Mouse (Mus musculus): ENCODE measurements around the gene Frem3.

The Frem3 gene

DNA sequence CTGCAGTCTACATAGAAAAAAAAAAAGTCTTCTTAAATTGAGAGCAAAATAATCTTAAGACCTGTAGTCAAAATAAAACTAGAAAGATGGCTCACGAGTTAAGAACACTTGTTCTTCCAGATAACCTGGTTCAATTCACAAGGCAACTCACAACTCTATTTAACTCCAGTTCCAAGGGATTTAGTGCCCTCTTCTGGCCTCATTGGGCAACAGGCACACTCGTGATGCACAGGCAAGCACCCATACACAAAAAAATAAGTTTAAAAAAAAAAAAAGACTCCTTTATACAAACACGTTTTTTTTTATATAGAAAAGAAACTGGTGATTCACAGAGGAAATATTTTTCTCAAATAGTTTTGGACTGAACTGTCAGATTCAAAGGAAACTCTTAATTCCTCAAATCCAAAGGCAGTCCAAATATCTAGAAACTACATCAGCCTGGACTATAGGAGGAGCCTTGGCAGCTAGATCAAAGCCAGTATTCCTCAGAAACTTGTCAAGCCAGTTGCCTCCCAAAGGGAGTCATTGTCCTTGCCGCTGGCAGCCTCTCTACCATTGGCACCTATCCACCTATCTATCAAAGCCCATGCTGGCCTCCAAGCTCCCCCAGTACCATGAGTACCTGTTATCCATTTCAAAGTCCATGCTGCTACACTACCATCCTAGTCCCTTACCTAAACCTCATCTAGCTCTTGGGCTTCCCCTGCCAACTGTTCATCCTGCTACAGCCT, 100.0 kb downstream of the Frem3 start:
- no peak for DNase-seq (ENCODE audit: low spot score in 2 of 2)

DNA sequence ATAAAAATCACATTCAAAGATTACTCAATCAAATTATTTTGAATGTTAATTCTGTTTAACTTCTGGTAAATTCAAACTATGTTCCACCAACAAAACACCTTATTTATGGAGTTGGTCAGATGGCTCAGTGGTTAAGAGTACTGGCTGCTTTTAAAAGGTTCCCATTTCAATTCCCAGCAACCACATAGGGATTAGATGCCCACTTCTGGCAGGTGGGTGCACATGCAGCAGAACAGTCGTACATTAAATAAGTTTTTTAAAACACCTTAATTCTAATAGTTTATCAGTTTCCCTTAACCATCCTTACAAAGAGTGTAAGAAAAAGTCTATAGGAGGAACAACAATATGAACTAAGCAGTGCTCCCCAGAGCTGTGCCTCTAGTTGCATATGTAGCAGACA, 103.6 kb downstream of the Frem3 start:
- no peak for DNase-seq (ENCODE audit: low spot score in 2 of 2)

DNA sequence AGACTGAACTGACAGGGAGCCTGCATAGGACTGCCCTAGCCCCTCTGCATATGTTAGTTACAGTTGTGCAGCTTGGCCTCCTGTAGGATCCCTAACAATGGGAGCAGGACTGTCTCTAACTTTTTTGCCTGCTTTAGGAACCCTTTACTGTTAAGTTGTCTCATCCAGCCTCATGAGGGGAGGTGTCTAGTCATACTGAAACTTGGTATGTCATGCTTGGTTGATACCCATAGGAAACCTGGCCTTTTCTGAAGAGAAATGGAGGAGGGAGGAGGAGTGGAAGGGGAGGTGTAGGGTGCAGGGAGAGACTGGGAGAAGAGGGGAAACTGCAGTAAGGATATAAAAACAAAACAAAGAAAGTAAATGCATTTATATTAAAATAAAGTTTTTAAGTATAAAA, 121.4 kb downstream of the Frem3 start:
- no peak for DNase-seq (ENCODE audit: low spot score in 2 of 2)

DNA sequence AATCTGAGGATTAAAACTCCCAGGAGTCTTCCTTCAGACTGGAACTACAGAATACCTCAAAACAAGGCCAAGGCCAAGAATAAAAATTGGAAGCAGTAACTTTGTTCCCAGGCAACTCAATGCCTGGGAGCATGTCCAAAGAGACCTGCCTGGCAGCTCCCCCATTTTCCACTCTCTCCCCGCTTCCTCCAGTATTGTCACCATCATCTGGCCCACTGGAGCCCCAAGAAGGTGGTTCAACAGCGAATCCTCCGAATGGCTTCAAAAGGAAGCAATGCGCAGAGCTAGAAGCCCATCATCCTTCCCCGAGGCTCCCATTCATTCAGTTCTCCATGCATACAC, 127.1 kb downstream of the Frem3 start:
- DNase-seq (ENCODE audit: low spot score in 2 of 2), result no peak

DNA sequence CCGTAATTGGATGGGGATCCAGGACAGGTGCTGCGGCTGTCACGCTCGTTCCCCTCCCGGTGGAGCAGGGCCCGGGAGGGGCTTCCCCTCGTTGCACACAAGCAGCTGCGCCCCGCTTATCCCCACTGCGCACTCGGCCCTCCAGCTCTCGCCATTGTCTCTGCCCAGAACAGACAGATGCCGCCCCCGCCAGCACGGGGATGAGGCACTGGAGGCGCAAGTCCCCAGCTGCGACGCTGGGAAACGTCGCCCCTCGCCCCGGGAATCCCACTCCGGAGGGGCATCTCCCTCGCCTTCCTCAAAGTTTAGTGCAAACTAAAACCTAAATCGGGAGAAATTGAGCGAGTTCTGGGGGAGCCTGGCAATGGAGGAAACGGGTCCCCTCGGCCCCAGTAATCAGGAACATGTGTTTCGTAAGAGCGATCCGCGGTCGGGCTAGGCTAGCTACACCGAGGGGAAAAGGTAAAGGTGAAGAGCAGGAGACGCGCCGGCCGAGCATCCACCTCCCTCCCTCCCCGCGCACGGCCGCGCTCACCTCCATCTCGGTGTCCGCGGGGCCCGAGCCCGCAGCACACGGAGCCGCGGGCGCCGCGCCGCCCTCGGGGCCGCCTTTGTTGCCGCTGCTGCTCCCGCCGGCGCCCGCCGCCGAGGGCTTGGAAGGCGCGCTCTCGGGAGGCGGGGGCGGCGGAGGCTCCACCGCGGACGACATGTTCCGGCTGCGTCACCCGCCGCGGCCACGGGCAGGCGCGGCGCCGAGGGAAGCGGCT, 127.7 kb downstream of the Frem3 start:
- peak; percentile 13 to 16 for DNase-seq (ENCODE audit: low spot score in 2 of 2)

DNA sequence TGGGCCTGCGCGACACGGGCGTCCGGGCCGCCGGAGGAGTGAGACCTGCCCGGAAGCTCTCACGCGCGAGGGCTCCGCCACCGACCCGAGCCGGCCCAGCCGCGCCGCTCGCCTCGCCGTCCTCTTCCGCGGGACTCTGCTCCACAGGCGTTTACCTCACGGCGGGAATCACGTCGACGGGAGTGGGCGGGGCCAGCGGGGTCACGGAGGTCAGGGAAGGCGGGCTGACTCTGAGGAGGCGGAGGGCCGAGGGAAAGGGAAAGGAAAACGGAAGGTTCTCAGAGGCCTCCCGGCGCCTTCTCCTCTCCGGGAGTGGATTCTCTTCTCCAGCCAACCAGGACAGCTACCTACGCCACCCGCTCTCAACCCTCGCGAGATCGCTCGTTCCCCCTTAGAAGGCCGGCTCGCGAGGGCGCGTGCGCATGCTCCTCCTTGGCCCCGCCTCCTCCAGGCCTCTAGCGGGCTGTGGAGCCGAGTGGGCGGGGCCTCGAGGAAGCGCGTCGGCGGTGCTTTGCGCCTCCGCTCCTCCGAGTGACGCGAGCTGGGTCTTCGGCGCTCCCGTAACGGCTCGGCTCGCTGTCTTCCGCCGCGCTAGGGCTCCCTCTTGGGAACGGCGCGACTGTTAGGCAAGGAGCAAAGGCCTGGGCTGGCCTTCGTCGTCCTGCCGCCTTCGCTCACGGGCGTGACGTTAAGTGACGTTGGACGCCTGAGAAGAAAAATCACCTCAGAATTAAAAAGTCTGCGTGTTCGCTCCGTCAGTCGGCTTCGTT, 128.5 kb downstream of the Frem3 start, which contains the start of gene Smarca5:
Gene Smarca5, minus strand, starts transcription at position 343 of the 770 bp plus-strand sequence.
- peak; percentile 91 to 92 for DNase-seq (ENCODE audit: low spot score in 2 of 2)

DNA sequence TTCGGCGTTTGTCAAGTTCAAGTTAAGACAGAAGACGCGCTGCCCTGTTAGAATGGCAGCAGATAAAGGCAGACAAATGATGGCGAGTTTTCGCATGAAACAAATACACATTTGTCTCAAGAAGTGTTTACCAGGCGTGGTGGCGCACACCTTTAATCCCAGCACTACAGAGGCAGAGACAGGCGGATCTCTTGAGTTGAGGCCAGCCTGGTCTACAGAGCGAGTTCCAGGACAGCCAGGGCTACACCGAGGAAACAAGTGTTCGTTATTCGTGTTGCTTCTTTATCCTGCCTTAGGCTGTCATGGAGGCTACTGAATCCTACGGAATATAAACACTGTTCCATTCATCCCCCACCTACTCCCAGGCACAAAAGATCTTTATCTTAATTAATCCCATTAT, 129.1 kb downstream of the Frem3 start:
- DNase-seq (ENCODE audit: low spot score in 2 of 2), result no peak

Measured in natural killer cell, adult 2 months (primary cell).